Mouse (Mus musculus) erythroblast, adult 5-6 weeks (primary cell): ENCODE measurements around the gene Olfr1160. TPM values are rescaled to one million over a fixed set of nuclear protein-coding genes. Genes with fewer than 3 reads are reported as not detected.
"Not testable (repeated sequence)": the region's sequence is repeated elsewhere in the genome, so short reads cannot be mapped to it uniquely, and the experiment has no call there.

ENCODE experiments used
- ATAC-seq: replicated peaks from 2 replicates; pipeline ENCODE4 v1.8.0; 2016; ENCODE audit warnings: moderate number of reproducible peaks, mild to moderate bottlenecking, moderate TSS enrichment, inconsistent platforms; ENCODE audit not compliant: poor library complexity, low FRiP score, severe bottlenecking
- total RNA-seq, 2 experiments: library from RNA; stranded (forward) in 1 of 2; stranded (reverse) in 1 of 2; fragments of 150-400 nt in 1 of 2; fragments of 200-764, 138-1000 nt in 1 of 2; gene quantifications; 2 replicates each; pipeline versions ENCODE4 v1.2.3 to v1.2.4; 2015 to 2017; ENCODE audit warnings: low replicate concordance in 2 of 2

Olfr1160 gene
- total RNA-seq (2015; ENCODE audit: low replicate concordance) (not detected in 2 replicates), total RNA-seq (2017; ENCODE audit: low replicate concordance) (0.28 TPM in 1 of 2 replicates, not detected in the other)

- no peak for ATAC-seq
Observed at GRCm38 (mm10) chr2:88007515-88008318, at the start of gene Olfr1160. Gene Olfr1160 (minus strand): TSS chr2:88008268.

- ATAC-seq, result no peak
Observed at GRCm38 (mm10) chr2:88051029-88051428, 43.0 kb upstream of the Olfr1160 start, which contains the start of gene Olfr1162. Gene Olfr1162 (minus strand): TSS chr2:88051129.

- no peak for ATAC-seq
Observed at GRCm38 (mm10) chr2:88037599-88037998, 29.5 kb upstream of the Olfr1160 start, which contains the start of gene Olfr73. Gene Olfr73 (minus strand): TSS chr2:88037699.

- ATAC-seq, result not testable (repeated sequence)
Observed at GRCm38 (mm10) chr2:88022474-88022873, 14.4 kb upstream of the Olfr1160 start, which contains the start of gene Olfr1161. Gene Olfr1161 (plus strand): TSS chr2:88022774.

- no peak for ATAC-seq
Observed at GRCm38 (mm10) chr2:87989813-87990212, 18.3 kb downstream of the Olfr1160 start, which contains the start of gene Olfr1158. Gene Olfr1158 (plus strand): TSS chr2:87990113.

- ATAC-seq, result no peak
Observed at GRCm38 (mm10) chr2:87974563-87974962, 33.5 kb downstream of the Olfr1160 start, which contains the start of gene Olfr74. Gene Olfr74 (minus strand): TSS chr2:87974663.

- no peak for ATAC-seq
Observed at GRCm38 (mm10) chr2:87968199-87968598, 39.9 kb downstream of the Olfr1160 start, which contains the start of gene Olfr1157. Gene Olfr1157 (minus strand): TSS chr2:87968299.

GRCm38 (mm10) chr2:87953000-87953399, 55.1 kb downstream of the Olfr1160 start, which contains the start of gene Olfr1156:
Gene Olfr1156 (minus strand): TSS chr2:87953100.
- no peak for ATAC-seq

Other genes with a start within 250 kb of the Olfr1160 start
- not detected in 2 replicates for gene Olfr152, start 228.8 kb downstream of the Olfr1160 start, total RNA-seq (2015; ENCODE audit: low replicate concordance)
- gene Olfr152, start 228.8 kb downstream of the Olfr1160 start, total RNA-seq (2017; ENCODE audit: low replicate concordance), result 2.4 TPM in 1 of 2 replicates, not detected in the other
- gene Olfr1143, start 207.7 kb downstream of the Olfr1160 start, total RNA-seq (2015; ENCODE audit: low replicate concordance), result not detected in 2 replicates
- gene Olfr1143, start 207.7 kb downstream of the Olfr1160 start, total RNA-seq (2017; ENCODE audit: low replicate concordance), result not detected in 2 replicates
- gene Olfr1145, start 198.4 kb downstream of the Olfr1160 start, total RNA-seq (2015; ENCODE audit: low replicate concordance), result not detected in 2 replicates
- gene Olfr1145, start 198.4 kb downstream of the Olfr1160 start, total RNA-seq (2017; ENCODE audit: low replicate concordance), result not detected in 2 replicates
- gene Olfr1148, start 177.7 kb downstream of the Olfr1160 start, total RNA-seq (2015; ENCODE audit: low replicate concordance), result not detected in 2 replicates
- not detected in 2 replicates for gene Olfr1148, start 177.7 kb downstream of the Olfr1160 start, total RNA-seq (2017; ENCODE audit: low replicate concordance)
- not detected in 2 replicates for gene Olfr1150-ps1, start 164.3 kb downstream of the Olfr1160 start, total RNA-seq (2015; ENCODE audit: low replicate concordance)
- 0.09 TPM in 1 of 2 replicates, not detected in the other for gene Olfr1150-ps1, start 164.3 kb downstream of the Olfr1160 start, total RNA-seq (2017; ENCODE audit: low replicate concordance)
- not detected in 2 replicates for gene Olfr1151, start 152.4 kb downstream of the Olfr1160 start, total RNA-seq (2015; ENCODE audit: low replicate concordance)
- gene Olfr1151, start 152.4 kb downstream of the Olfr1160 start, total RNA-seq (2017; ENCODE audit: low replicate concordance), result 0.56 TPM in 1 of 2 replicates, not detected in the other
- gene Olfr1152, start 141.8 kb downstream of the Olfr1160 start, total RNA-seq (2015; ENCODE audit: low replicate concordance), result not detected in 2 replicates
- gene Olfr1152, start 141.8 kb downstream of the Olfr1160 start, total RNA-seq (2017; ENCODE audit: low replicate concordance), result not detected in 2 replicates
- gene Olfr1153, start 113.3 kb downstream of the Olfr1160 start, total RNA-seq (2015; ENCODE audit: low replicate concordance), result not detected in 2 replicates
- gene Olfr1153, start 113.3 kb downstream of the Olfr1160 start, total RNA-seq (2017; ENCODE audit: low replicate concordance), result not detected in 2 replicates
- not detected in 2 replicates for gene Olfr1154, start 103.1 kb downstream of the Olfr1160 start, total RNA-seq (2015; ENCODE audit: low replicate concordance)
- not detected in 2 replicates for gene Olfr1154, start 103.1 kb downstream of the Olfr1160 start, total RNA-seq (2017; ENCODE audit: low replicate concordance)
- not detected in 2 replicates for gene Olfr1155, start 63.1 kb downstream of the Olfr1160 start, total RNA-seq (2015; ENCODE audit: low replicate concordance)
- not detected in 2 replicates for gene Olfr1155, start 63.1 kb downstream of the Olfr1160 start, total RNA-seq (2017; ENCODE audit: low replicate concordance)
- not detected in 2 replicates for gene Olfr1156, start 55.2 kb downstream of the Olfr1160 start, total RNA-seq (2015; ENCODE audit: low replicate concordance)
- not detected in 2 replicates for gene Olfr1156, start 55.2 kb downstream of the Olfr1160 start, total RNA-seq (2017; ENCODE audit: low replicate concordance)
- gene Olfr1157, start 40.0 kb downstream of the Olfr1160 start, total RNA-seq (2015; ENCODE audit: low replicate concordance), result not detected in 2 replicates
- not detected in 2 replicates for gene Olfr1157, start 40.0 kb downstream of the Olfr1160 start, total RNA-seq (2017; ENCODE audit: low replicate concordance)
- not detected in 2 replicates for gene Olfr74, start 33.6 kb downstream of the Olfr1160 start, total RNA-seq (2015; ENCODE audit: low replicate concordance)
- gene Olfr74, start 33.6 kb downstream of the Olfr1160 start, total RNA-seq (2017; ENCODE audit: low replicate concordance), result not detected in 2 replicates
- not detected in 2 replicates for gene Olfr1158, start 18.2 kb downstream of the Olfr1160 start, total RNA-seq (2015; ENCODE audit: low replicate concordance)
- gene Olfr1158, start 18.2 kb downstream of the Olfr1160 start, total RNA-seq (2017; ENCODE audit: low replicate concordance), result not detected in 2 replicates
- not detected in 2 replicates for gene Olfr1161, start 14.5 kb upstream of the Olfr1160 start, total RNA-seq (2015; ENCODE audit: low replicate concordance)
- gene Olfr1161, start 14.5 kb upstream of the Olfr1160 start, total RNA-seq (2017; ENCODE audit: low replicate concordance), result not detected in 2 replicates
- not detected in 2 replicates for gene Olfr73, start 29.4 kb upstream of the Olfr1160 start, total RNA-seq (2015; ENCODE audit: low replicate concordance)
- not detected in 2 replicates for gene Olfr73, start 29.4 kb upstream of the Olfr1160 start, total RNA-seq (2017; ENCODE audit: low replicate concordance)
- not detected in 2 replicates for gene Olfr1162, start 42.9 kb upstream of the Olfr1160 start, total RNA-seq (2015; ENCODE audit: low replicate concordance)
- not detected in 2 replicates for gene Olfr1162, start 42.9 kb upstream of the Olfr1160 start, total RNA-seq (2017; ENCODE audit: low replicate concordance)
- gene Olfr1163, start 63.6 kb upstream of the Olfr1160 start, total RNA-seq (2015; ENCODE audit: low replicate concordance), result not detected in 2 replicates
- not detected in 2 replicates for gene Olfr1163, start 63.6 kb upstream of the Olfr1160 start, total RNA-seq (2017; ENCODE audit: low replicate concordance)
- not detected in 2 replicates for gene Olfr1164, start 85.7 kb upstream of the Olfr1160 start, total RNA-seq (2015; ENCODE audit: low replicate concordance)
- gene Olfr1164, start 85.7 kb upstream of the Olfr1160 start, total RNA-seq (2017; ENCODE audit: low replicate concordance), result not detected in 2 replicates
- not detected in 2 replicates for gene Olfr1166, start 120.0 kb upstream of the Olfr1160 start, total RNA-seq (2015; ENCODE audit: low replicate concordance)
- not detected in 2 replicates for gene Olfr1166, start 120.0 kb upstream of the Olfr1160 start, total RNA-seq (2017; ENCODE audit: low replicate concordance)
- gene Olfr1167, start 146.9 kb upstream of the Olfr1160 start, total RNA-seq (2015; ENCODE audit: low replicate concordance), result not detected in 2 replicates
- not detected in 2 replicates for gene Olfr1167, start 146.9 kb upstream of the Olfr1160 start, total RNA-seq (2017; ENCODE audit: low replicate concordance)
- gene Olfr1168, start 173.6 kb upstream of the Olfr1160 start, total RNA-seq (2015; ENCODE audit: low replicate concordance), result not detected in 2 replicates
- not detected in 2 replicates for gene Olfr1168, start 173.6 kb upstream of the Olfr1160 start, total RNA-seq (2017; ENCODE audit: low replicate concordance)
- not detected in 2 replicates for gene Olfr1170, start 220.1 kb upstream of the Olfr1160 start, total RNA-seq (2015; ENCODE audit: low replicate concordance)
- gene Olfr1170, start 220.1 kb upstream of the Olfr1160 start, total RNA-seq (2017; ENCODE audit: low replicate concordance), result not detected in 2 replicates